Mouse (Mus musculus) cortical plate, adult 2 months (tissue): ENCODE data around the gene Hs6st1.

Source experiments
- CTCF ChIP-seq: fragments of 200-500 bp; IDR thresholded peaks from 2 replicates; pipeline ENCODE4 v1.5.1; 2011; ENCODE audit warnings: mild to moderate bottlenecking, control low read depth, low read length; ENCODE audit not compliant: insufficient read depth; ENCODE audit errors: extremely low read depth
- POLR2A ChIP-seq: fragments of 200-500 bp; IDR thresholded peaks from 2 replicates; pipeline ENCODE4 v1.6.1; 2011; ENCODE audit warnings: mild to moderate bottlenecking, low read length, control low read depth; ENCODE audit not compliant: insufficient read depth; ENCODE audit errors: extremely low read depth

- TF ChIP-seq CTCF (no peak), POLR2A (no peak)
Measured at GRCm38 (mm10) chr1:36070190-36070589, 2.0 kb downstream of the Hs6st1 start.
